Mouse (Mus musculus) liver, embryonic 15.5 days (tissue): ENCODE results near the gene Sh3pxd2a. TPM values are rescaled to one million over a fixed set of nuclear protein-coding genes. Genes with fewer than 3 reads are reported as not detected.
A peak's percentile ranks its signal among the peaks of the same experiment; 100 is the strongest.

Experiments used
- ATAC-seq: fragments of 200-750 bp; cut with Nextera tagmentation; 2 replicates; pipeline ENCODE4 v1.8.0; 2017; ENCODE audit warnings: moderate number of reproducible peaks, mild to moderate bottlenecking, moderate library complexity; ENCODE audit not compliant: insufficient read depth
- H3K27ac ChIP-seq: fragments of 300-500 bp; sonication (generic); replicated peaks from 2 replicates; pipeline ENCODE4 v1.5.1; 2015; ENCODE audit warnings: mild to moderate bottlenecking, inconsistent platforms
- H3K27me3 ChIP-seq: fragments of 300-500 bp; sonication (generic); 2 replicates; pipeline ENCODE4 v1.6.1; 2015; ENCODE audit warnings: mild to moderate bottlenecking, inconsistent platforms
- H3K36me3 ChIP-seq: fragments of 300-500 bp; sonication (generic); replicated peaks from 2 replicates; pipeline ENCODE4 v1.6.1; 2015; ENCODE audit warnings: moderate library complexity, mild to moderate bottlenecking, inconsistent platforms
- H3K4me1 ChIP-seq: fragments of 300-500 bp; sonication (generic); replicated peaks from 2 replicates; pipeline ENCODE4 v1.6.1; 2015; ENCODE audit warnings: inconsistent platforms
- H3K4me2 ChIP-seq: fragments of 300-500 bp; sonication (generic); 2 replicates; pipeline ENCODE4 v1.6.1; 2015; ENCODE audit warnings: moderate library complexity, mild to moderate bottlenecking, inconsistent platforms
- H3K4me3 ChIP-seq: fragments of 300-500 bp; sonication (generic); replicated peaks from 2 replicates; pipeline ENCODE4 v1.5.1; 2015; ENCODE audit warnings: mild to moderate bottlenecking, inconsistent platforms
- H3K9ac ChIP-seq: fragments of 300-500 bp; sonication (generic); 2 replicates; pipeline ENCODE4 v1.6.1; 2015; ENCODE audit warnings: moderate library complexity, mild to moderate bottlenecking, inconsistent platforms
- H3K9me3 ChIP-seq: fragments of 300-500 bp; sonication (generic); replicated peaks from 2 replicates; pipeline ENCODE4 v1.6.1; 2016; ENCODE audit warnings: inconsistent platforms
- WGBS: fragments of 180-500 bp; shearing (Covaris S2); methylation state at CpG from one replicate; pipeline ENCODE4 v1.1.7; 2015; ENCODE audit warnings: mixed read lengths; ENCODE audit not compliant: insufficient replicate concordance; 5-methylcytosine and 5-hydroxymethylcytosine counted together
- polyA plus RNA-seq: library from polyadenylated mRNA; unstranded; fragments of >200 nt; fragmentation: Nextera tagmentation; extraction: Ambion mirVana; gene quantifications from 2 replicates; pipeline ENCODE4 v1.2.1, GENCODE M21; 2015

Sh3pxd2a gene
- polyA plus RNA-seq, 1 experiment from 2014 or later: 0.63 TPM

DNA sequence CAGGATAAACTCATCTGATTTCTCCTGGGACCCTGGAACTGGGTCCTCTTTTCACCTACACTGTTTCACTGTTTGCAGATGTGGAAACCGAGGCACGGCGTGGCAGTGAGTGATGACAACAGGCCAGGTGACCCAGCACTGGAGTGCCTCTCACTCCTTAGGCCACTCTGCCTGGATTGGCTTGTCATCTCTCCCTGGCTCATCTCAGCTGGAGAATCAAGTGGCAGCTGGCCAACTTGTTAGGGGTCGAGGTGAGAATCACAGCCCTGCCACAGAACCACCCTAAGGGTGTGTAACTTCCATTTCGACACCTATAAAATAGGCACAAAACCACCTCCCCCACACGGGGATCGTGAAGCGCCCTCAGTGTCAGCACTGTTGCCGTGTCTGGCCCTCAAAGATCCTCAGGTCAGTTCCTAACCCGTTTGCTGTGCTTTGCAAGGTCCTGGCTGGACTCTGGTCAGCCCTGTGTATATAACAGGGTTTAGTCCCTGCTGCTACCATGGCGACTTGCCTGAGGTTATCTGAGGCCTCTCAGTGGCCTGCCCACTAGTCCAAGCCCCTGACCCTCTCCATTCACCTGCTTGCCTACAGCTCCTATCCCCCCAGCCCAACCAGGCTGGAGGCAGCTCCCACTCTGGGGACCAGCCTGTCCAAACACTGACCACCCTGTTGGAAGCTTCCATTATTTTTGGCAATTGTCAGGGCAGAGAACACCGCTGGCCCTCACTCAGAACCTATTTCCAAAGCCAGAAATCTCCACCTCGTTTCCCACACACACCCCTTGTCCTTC, 6.3 kb downstream of the Sh3pxd2a start:
- Histone ChIP-seq H3K4me1 (peaks cover 86% of the 10 kb centered on the region), H3K9ac (0 out of 2 replicates have a peak overlapping the region, but pooled peaks have one; percentile 8), H3K9me3 (0 out of 2 replicates have a peak, but pooled peaks cover 4% of the 10 kb centered on the region), H3K27me3 (peaks cover 24% of the 10 kb centered on the region), H3K4me2 (peak overlapping the region; percentile 2; the same call in 1 of the 2 replicates), H3K27ac (peak overlapping the region; percentile 51), H3K36me3 (no peaks in the 10 kb centered on the region; the same call in 1 of the 2 replicates), H3K4me3 (no peak overlapping the region)
- ATAC-seq: peak; percentile 63
- 66% methylated on average over 13 of the region's 13 CpGs for WGBS

DNA sequence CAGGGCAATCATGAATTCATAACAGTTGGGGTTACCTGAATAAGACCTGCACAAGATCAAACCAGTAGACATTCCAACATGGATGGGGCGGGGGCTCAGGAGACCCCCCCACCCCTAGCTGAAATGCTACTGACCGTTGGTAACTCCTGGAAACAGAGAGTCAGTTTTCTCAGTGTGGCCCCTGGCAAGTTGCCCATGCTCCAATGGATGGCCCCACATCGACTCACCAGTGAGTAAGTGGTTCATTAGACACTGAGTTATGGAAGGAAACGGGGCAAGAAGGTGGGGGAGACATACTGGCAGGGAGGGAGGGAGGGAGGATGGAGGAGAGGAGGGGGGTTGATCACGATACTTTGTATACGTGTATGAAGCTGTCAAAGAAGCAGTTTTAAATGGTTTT, 8.2 kb downstream of the Sh3pxd2a start:
- no peak overlapping the region for H3K4me2 ChIP-seq
- WGBS: 47% methylated on average over 6 of the region's 6 CpGs
- no peaks in the 10 kb centered on the region for H3K9me3 ChIP-seq
- no peak overlapping the region for H3K27ac ChIP-seq
- ATAC-seq: no peak
- no peaks in the 10 kb centered on the region for H3K36me3 ChIP-seq
- H3K4me3 ChIP-seq: no peak overlapping the region
- H3K4me1 ChIP-seq: peaks cover 79% of the 10 kb centered on the region
- H3K27me3 ChIP-seq: peaks cover 7% of the 10 kb centered on the region; the same call in 1 of the 2 replicates
- H3K9ac ChIP-seq: no peak overlapping the region

DNA sequence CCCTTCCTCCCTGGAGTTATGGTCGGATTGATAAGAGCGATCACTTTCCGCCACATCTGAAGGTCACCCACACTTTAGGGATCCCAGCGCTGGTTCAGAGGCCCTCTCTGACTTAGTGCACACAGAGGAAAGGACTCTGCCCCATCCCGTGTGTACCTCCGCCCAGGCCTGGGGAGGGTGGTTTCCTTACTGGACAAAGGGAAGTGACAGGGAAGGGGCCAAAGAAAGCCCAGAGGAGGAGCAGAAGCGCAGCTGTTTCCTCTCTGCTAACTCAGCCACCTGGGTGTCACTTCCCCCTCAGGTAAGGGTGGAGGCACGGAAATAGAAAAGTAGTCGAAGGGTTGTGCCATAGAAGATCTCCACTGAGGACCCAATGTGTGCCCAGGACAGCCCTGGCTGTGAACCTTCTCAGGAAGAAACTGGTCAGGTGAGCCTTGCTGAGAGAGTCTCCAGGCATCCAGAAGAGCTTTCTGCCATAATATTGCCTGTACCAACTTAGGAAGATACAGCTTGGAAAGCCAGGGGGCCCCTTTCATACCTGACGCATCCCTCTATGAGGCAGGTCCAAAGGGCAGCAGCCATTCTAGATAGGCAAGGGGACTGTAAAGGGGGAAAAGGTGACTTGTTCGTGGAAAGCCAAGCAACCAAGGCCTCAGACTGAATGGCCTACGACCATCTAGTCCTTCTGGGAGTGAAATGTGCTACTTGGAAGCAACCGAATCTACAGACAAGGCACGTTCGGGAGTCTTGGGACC, 9.0 kb downstream of the Sh3pxd2a start:
- WGBS: 39% methylated on average over 15 of the region's 15 CpGs
- H3K4me1 ChIP-seq: peaks cover 79% of the 10 kb centered on the region
- 0 out of 2 replicates have a peak overlapping the region, but pooled peaks have one; percentile 11 for H3K9ac ChIP-seq
- peak; percentile 29; the same call in 1 of the 2 replicates for ATAC-seq
- peak overlapping the region; percentile 21 for H3K4me2 ChIP-seq
- H3K9me3 ChIP-seq: no peaks in the 10 kb centered on the region
- no peak overlapping the region for H3K4me3 ChIP-seq
- no peaks in the 10 kb centered on the region; the same call in 1 of the 2 replicates for H3K27me3 ChIP-seq
- H3K36me3 ChIP-seq: no peaks in the 10 kb centered on the region
- H3K27ac ChIP-seq: peak overlapping the region; percentile 41; the same call in 1 of the 2 replicates

DNA sequence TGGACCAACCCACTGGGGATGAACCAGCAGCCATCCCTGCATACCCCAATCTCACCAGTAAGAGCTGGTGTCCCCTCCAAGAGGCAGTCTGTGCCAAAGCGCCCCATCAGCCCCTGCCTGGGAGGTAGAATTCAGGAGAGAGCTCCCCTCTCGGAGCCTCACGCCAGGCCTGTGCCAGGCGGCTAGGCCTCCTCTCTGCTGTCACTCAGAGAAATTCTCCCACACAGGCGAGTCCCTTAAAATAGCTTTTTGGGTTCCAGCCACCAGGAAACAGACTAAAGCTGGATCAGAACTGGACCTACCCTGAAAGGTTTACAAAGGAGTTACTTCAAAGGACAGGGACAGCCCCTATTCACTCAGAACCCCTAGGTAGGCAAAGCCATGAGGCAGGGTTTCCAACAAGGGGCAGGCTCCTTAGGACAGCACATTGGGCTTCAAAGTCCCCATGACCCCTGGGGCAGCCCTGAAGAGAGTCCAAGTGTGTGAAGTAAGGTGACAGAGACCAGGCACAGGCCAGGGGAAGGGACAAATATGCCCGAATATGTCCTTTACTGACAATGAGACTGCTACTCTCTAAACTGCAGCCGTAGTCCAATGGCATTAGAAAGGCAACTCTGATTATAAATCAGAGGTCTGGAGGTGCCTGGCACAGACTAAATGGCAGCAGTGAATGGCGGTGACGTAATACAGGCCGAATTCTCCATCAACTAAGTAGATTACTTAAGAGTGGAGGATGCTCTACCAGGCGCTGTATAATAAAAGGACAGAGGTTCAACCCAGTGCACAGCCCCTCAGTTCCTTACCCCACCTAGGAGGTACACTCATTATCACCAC, 9.8 kb downstream of the Sh3pxd2a start:
- Histone ChIP-seq H3K9me3 (no peaks in the 10 kb centered on the region), H3K9ac (no peak overlapping the region), H3K4me1 (peaks cover 80% of the 10 kb centered on the region), H3K4me2 (peak overlapping the region; percentile 21; the same call in 1 of the 2 replicates), H3K27me3 (no peaks in the 10 kb centered on the region; the same call in 1 of the 2 replicates), H3K27ac (0 out of 2 replicates have a peak overlapping the region, but pooled peaks have one; percentile 41), H3K4me3 (no peak overlapping the region), H3K36me3 (no peaks in the 10 kb centered on the region)
- 56% methylated on average over 11 of the region's 11 CpGs for WGBS
- no peak for ATAC-seq

DNA sequence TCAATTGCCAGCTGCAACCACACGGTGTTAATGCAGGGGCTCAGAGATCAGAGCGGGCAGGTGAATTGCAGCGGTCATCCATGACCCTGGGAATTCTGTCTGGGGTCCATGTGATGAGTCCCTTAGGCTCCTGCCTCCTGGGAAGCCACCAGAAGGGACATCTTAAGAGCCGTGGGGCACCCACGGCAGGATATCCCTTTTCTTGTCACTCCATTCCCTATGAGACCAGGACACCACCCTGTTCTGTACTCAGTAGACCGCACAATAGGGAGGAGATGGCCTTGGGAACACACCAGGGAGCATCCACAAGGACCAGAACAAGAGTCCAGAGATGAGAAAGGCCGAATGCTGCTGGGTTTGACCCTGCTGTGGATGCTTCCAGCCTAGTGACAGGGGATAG, 10.8 kb downstream of the Sh3pxd2a start:
- H3K36me3 ChIP-seq: no peaks in the 10 kb centered on the region
- no peaks in the 10 kb centered on the region; the same call in 1 of the 2 replicates for H3K27me3 ChIP-seq
- no peak overlapping the region for H3K27ac ChIP-seq
- H3K9me3 ChIP-seq: no peaks in the 10 kb centered on the region
- H3K4me2 ChIP-seq: no peak overlapping the region
- ATAC-seq: no peak
- no peak overlapping the region for H3K4me3 ChIP-seq
- H3K4me1 ChIP-seq: peaks cover 80% of the 10 kb centered on the region
- no peak overlapping the region for H3K9ac ChIP-seq
- WGBS: 83% methylated on average over 7 of the region's 7 CpGs

DNA sequence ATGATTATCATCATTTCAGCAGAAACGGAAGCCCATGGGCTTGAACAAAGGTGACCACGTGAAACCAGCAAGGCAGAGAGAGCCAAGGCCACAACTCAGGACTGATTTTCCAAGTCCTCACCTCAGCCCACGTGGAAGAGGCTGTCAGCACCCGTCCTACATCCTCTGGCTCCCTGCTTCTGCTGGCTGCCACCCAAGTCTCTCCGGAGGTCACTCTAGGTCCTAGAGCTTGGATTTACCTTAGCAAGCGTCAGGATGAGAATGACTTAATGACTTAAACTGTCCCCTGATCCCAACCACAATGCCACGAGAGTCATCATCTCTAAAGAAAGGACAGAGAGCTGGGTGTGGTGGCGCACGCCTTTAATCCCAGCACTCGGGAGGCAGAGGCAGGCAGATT, 11.5 kb downstream of the Sh3pxd2a start:
- no peaks in the 10 kb centered on the region for H3K9me3 ChIP-seq
- H3K27ac ChIP-seq: no peak overlapping the region
- H3K36me3 ChIP-seq: no peaks in the 10 kb centered on the region
- ATAC-seq: no peak
- H3K4me3 ChIP-seq: no peak overlapping the region
- no peak overlapping the region for H3K9ac ChIP-seq
- peaks cover 80% of the 10 kb centered on the region for H3K4me1 ChIP-seq
- H3K27me3 ChIP-seq: no peaks in the 10 kb centered on the region; the same call in 1 of the 2 replicates
- WGBS: 69% methylated on average over 10 of the region's 10 CpGs
- no peak overlapping the region for H3K4me2 ChIP-seq

DNA sequence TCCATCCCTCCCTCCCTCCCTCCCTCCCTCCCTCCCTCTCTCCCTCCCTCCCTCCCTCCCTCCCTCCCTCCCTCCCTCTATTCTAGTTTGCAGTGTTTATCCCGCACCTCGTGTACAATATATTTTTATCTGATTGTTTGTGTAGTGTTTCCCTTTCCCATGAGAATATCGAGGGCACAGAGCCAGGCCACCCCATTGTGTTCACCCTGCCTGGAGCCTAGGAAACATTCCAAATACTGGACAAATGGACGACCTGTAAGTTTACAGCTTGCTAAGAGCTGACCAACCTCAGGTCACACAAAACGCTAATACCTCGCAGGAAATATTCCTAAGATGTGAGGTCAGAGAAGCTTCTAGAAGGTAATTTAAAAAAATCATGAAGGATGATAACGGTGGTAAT, 12.0 kb downstream of the Sh3pxd2a start:
- H3K36me3 ChIP-seq: no peaks in the 10 kb centered on the region
- H3K4me3 ChIP-seq: no peak overlapping the region
- H3K9ac ChIP-seq: no peak overlapping the region
- H3K27me3 ChIP-seq: no peaks in the 10 kb centered on the region; the same call in 1 of the 2 replicates
- H3K27ac ChIP-seq: no peak overlapping the region
- no peak for ATAC-seq
- 53% methylated on average over 6 of the region's 7 CpGs for WGBS
- no peak overlapping the region for H3K4me2 ChIP-seq
- H3K9me3 ChIP-seq: no peaks in the 10 kb centered on the region
- H3K4me1 ChIP-seq: peaks cover 80% of the 10 kb centered on the region

DNA sequence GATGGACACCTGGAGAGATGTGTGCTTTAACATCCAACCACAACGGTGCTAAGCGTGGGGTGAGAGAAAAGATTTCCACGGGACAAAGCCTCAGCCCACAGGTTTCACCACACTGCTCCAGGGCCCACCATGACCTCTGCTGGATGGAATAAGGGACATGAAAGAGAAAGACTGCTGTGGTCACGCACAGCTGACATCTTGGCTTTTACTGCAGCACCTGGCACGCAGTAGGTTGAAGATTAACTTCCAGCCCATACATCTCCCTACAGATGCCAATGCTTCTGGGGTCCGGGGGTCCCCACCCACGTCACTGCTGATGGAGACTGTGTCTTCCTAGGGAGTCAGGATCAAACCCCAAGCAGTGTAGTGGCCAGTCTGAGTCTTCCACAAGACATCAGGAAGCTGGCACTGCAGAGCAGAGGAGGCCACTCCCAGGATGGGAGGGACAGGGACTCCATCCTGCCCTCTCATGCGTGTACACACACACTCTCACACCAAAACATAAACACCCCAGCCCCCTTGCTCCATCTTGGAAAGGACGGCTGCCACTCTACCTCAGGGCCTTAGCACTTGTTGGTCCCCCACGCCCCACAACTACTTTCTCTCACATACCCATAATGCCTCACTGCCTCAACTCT, 12.6 kb downstream of the Sh3pxd2a start:
- Histone ChIP-seq H3K27ac (0 out of 2 replicates have a peak overlapping the region, but pooled peaks have one; percentile 3), H3K27me3 (no peaks in the 10 kb centered on the region; the same call in 1 of the 2 replicates), H3K9me3 (no peaks in the 10 kb centered on the region), H3K36me3 (no peaks in the 10 kb centered on the region), H3K4me2 (no peak overlapping the region), H3K4me1 (peaks cover 80% of the 10 kb centered on the region), H3K4me3 (no peak overlapping the region), H3K9ac (no peak overlapping the region)
- ATAC-seq: no peak
- WGBS: 65% methylated on average over 10 of the region's 10 CpGs

DNA sequence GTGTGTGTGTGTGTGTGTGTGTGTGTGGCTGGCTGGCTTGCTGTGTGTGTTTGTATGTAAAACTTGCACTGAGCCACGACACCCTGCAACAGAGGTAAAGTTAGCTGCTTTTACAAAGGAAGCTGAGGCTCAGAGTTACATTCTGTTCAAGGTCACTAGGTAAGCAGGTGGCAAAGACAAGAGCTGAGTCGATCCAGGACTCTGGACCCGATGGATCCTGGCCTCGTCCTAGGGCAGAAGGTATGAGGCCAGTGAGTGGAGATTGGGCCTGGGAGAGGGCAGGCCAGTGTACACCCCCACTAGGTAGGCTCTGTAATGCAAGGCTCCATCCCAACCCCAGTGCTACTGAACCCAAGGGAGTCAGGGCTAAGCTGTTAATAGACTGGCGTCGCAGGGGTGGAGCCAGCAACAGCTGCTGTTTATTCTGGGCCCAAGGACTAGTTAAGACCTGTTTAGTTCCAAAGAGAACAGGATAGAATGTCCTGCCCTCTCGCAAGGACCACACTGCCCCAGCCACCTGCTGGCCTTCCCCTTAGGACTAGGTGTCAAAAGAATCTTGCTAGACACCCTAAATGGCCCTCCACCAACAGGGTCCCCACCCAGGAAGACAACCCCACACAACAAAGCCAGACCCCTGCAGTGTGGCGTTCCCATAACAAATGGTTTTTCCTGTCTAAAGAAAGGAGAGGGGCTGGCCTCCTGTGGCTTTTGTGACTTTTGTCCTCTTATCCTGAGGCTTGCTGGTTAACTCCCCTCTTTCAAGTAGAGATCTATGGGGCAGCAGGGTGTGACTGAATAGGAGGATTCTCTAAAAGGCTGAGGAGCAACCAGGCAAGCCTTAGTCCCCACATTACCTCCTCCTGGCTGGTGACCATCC, 13.7 kb downstream of the Sh3pxd2a start:
- no peak for ATAC-seq
- H3K36me3 ChIP-seq: no peaks in the 10 kb centered on the region
- H3K27ac ChIP-seq: 0 out of 2 replicates have a peak overlapping the region, but pooled peaks have one; percentile 34
- H3K4me2 ChIP-seq: no peak overlapping the region
- H3K9ac ChIP-seq: no peak overlapping the region
- no peaks in the 10 kb centered on the region for H3K9me3 ChIP-seq
- H3K4me3 ChIP-seq: no peak overlapping the region
- no peaks in the 10 kb centered on the region; the same call in 1 of the 2 replicates for H3K27me3 ChIP-seq
- H3K4me1 ChIP-seq: peaks cover 81% of the 10 kb centered on the region
- WGBS: 66% methylated on average over 8 of the region's 8 CpGs
